Mouse (Mus musculus) hindbrain, embryonic 10.5 days (tissue): Measurements from ENCODE around the gene Pcolce2. TPM values are rescaled to one million over a fixed set of nuclear protein-coding genes. Genes with fewer than 3 reads are reported as not detected.
A peak's percentile ranks its signal among the peaks of the same experiment; 100 is the strongest.

ENCODE experiments used
- DNase-seq: peaks from one replicate; pipeline ENCODE4 v3.0.0-alpha.2; 2017; ENCODE audit warnings: low spot score
- H3K27ac ChIP-seq: fragments of 300-500 bp; sonication (generic); 2 replicates; pipeline ENCODE4 v1.5.1; 2016; ENCODE audit warnings: mild to moderate bottlenecking, moderate library complexity
- H3K27me3 ChIP-seq: fragments of 300-500 bp; sonication (generic); 2 replicates; pipeline ENCODE4 v1.6.1; 2016; ENCODE audit warnings: mild to moderate bottlenecking; ENCODE audit not compliant: poor library complexity, insufficient read depth, severe bottlenecking
- H3K36me3 ChIP-seq: fragments of 300-500 bp; sonication (generic); 2 replicates; pipeline ENCODE4 v1.6.1; 2016; ENCODE audit warnings: mild to moderate bottlenecking, moderate library complexity
- H3K4me1 ChIP-seq: fragments of 300-500 bp; sonication (generic); replicated peaks from 2 replicates; pipeline ENCODE4 v1.6.1; 2016; ENCODE audit warnings: mild to moderate bottlenecking
- H3K4me3 ChIP-seq: fragments of 300-500 bp; sonication (generic); 2 replicates; pipeline ENCODE4 v1.5.1; 2016; ENCODE audit warnings: mild to moderate bottlenecking, moderate library complexity
- H3K9me3 ChIP-seq: fragments of 300-500 bp; sonication (generic); 2 replicates; pipeline ENCODE4 v1.6.1; 2016; ENCODE audit warnings: mild to moderate bottlenecking, moderate library complexity
- WGBS: fragments of 180-500 bp; shearing (Covaris S2); methylation state at CpG from one replicate; pipeline ENCODE4 v1.1.7; 2016; 5-methylcytosine and 5-hydroxymethylcytosine counted together
- polyA plus RNA-seq: library from polyadenylated mRNA; unstranded; fragments of >200 nt; fragmentation: Nextera tagmentation; extraction: Ambion mirVana; gene quantifications from 2 replicates; pipeline ENCODE4 v1.2.1, GENCODE M21; 2016

Pcolce2 gene
- polyA plus RNA-seq, 1 experiment from 2014 or later = 1.6 TPM

DNA sequence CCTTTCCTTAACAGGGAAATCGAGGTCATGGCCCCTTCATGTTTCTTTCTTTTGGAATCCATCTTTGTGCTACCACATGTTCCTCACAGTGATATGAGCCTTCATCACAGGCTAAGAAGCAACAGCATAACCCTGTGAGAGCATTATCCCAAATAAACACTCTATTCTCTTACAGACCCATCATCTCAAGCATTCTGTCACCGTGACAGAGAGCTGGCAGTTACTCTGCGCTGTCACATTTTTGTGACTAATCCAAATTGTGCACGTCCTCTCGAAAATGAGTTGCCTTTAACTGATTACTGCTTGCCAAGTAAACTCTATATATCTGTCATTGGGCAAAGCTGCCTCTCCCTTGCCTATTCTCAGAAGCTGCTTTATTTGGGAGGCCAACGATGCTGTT, 28.4 kb downstream of the Pcolce2 start:
- Histone ChIP-seq H3K27ac (no peak overlapping the region), H3K9me3 (no peaks in the 10 kb centered on the region), H3K36me3 (no peaks in the 10 kb centered on the region; the same call in 1 of the 2 replicates), H3K4me1 (peaks cover 8% of the 10 kb centered on the region; the same call in 1 of the 2 replicates), H3K4me3 (no peak overlapping the region), H3K27me3 (no peaks in the 10 kb centered on the region)
- DNase-seq = no peak
- WGBS = 89% methylated on average over 6 of the region's 6 CpGs

DNA sequence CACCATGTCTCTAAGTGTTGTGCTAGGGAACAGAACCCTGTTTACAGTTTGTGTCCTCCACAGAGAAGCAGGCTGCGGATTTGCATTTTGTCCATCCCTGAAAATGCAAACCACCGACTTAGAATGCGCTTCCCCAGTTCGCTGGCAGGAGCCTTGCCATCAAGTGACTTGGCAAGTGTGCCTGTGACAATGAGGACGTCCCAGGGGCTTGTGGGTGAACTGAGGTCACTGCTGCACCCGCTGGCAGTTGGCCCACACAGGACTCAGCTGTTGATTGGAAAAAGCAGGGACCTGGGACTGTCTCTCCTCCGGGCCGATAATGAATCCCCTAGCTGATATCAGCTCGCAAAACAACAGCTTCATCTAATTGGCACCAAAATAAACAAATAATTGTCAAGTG, 30.4 kb downstream of the Pcolce2 start:
- Histone ChIP-seq H3K36me3 (no peaks in the 10 kb centered on the region; the same call in 1 of the 2 replicates), H3K4me1 (peaks cover 8% of the 10 kb centered on the region; the same call in 1 of the 2 replicates), H3K9me3 (no peaks in the 10 kb centered on the region), H3K27me3 (no peaks in the 10 kb centered on the region), H3K4me3 (no peak overlapping the region), H3K27ac (no peak overlapping the region)
- peak; percentile 15 for DNase-seq
- 37% methylated on average over 9 of the region's 9 CpGs for WGBS

- Histone ChIP-seq H3K9me3 (no peaks in the 10 kb centered on the region), H3K27ac (no peak overlapping the region), H3K4me3 (no peak overlapping the region), H3K4me1 (peaks cover 8% of the 10 kb centered on the region; the same call in 1 of the 2 replicates), H3K27me3 (no peaks in the 10 kb centered on the region), H3K36me3 (no peaks in the 10 kb centered on the region; the same call in 1 of the 2 replicates)
- WGBS = 59% methylated on average over 5 of the region's 5 CpGs
- no peak for DNase-seq
These were observed 30.9 kb downstream of the Pcolce2 start for GRCm38 (mm10) chr9:95668306-95668705.

DNA sequence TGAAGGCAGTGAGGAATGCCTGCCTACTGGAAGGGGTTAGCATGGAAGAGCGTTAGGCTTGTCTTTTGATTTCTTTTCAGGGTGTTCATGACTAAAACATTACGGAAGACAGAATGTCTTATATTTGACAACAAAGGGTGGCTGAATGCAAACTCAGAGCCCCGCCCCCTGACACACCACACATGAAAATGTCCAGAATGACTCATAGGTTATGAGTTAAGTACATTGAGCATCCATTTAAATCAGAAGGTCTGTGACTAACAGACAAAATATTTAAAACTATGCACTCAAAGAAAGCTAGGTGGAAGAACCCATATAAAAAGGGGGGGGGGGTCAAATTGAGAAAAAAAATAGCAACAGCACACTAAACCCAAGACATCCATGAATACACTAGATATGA, 34.9 kb downstream of the Pcolce2 start:
- 93% methylated on average over 3 of the region's 3 CpGs for WGBS

DNA sequence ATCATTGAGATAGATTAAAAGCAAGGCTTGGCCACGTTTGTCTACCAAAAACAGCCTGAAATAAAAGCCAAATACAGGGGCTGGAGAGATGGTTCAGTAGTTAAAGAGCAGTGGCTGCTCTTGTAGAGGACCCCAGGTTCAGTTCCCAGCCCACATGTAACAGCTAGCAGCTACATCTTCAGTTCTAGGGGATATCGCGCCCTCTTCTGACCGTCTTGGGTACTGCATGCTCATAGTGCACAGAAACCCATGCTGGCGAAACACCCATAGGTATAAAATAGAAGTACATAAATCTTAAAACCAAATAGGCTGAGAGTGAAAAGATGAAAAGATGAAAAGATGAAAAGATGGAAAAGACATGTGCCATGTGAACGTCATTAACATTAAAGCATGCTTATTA, 35.4 kb downstream of the Pcolce2 start:
- Histone ChIP-seq H3K9me3 (no peaks in the 10 kb centered on the region), H3K4me1 (peaks cover 3% of the 10 kb centered on the region; the same call in 1 of the 2 replicates), H3K36me3 (no peaks in the 10 kb centered on the region; the same call in 1 of the 2 replicates), H3K27me3 (no peaks in the 10 kb centered on the region), H3K27ac (no peak overlapping the region), H3K4me3 (no peak overlapping the region)
- no peak for DNase-seq
- WGBS = 83% methylated on average over 6 of the region's 6 CpGs

More for the DNA sequence above, 34.9 kb downstream of the Pcolce2 start:
- H3K9me3 ChIP-seq = no peaks in the 10 kb centered on the region
- no peak overlapping the region for H3K27ac ChIP-seq
- H3K4me1 ChIP-seq = peaks cover 4% of the 10 kb centered on the region; the same call in 1 of the 2 replicates
- no peaks in the 10 kb centered on the region; the same call in 1 of the 2 replicates for H3K36me3 ChIP-seq
- DNase-seq = no peak
- H3K27me3 ChIP-seq = no peaks in the 10 kb centered on the region
- no peak overlapping the region for H3K4me3 ChIP-seq

DNA sequence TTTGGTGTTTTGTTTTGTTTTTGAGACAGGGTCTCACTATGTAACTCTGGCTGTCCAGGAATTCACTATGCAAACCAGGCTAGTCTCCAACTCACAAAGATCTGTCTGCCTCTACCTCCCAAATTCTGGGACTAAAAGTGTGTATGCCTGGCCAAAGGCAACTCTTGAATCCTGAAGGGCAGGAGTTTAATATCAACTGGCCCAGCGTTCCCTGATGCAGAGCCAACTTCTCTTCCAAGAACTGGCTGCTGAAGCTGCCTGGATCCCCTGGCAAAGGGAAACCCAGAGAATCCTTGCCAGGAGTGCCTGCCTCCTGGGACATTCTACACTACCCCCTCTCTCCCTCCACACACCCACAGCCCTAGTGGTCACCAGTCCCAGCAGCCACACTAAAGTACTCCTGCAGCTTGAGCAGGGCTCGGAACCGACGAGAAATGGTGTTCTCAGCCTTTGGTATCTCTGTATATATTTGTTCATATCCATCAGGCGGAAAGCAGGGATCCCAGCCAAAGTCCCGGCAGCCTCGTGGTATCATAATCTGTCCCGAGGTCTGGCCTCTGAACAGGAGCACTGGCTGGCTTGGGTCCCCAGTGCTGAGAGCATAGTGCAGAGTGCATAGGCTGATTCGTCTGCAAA, 37.8 kb downstream of the Pcolce2 start:
- no peak for DNase-seq
- no peaks in the 10 kb centered on the region; the same call in 1 of the 2 replicates for H3K36me3 ChIP-seq
- no peak overlapping the region for H3K27ac ChIP-seq
- H3K27me3 ChIP-seq = no peaks in the 10 kb centered on the region
- H3K4me1 ChIP-seq = no peaks in the 10 kb centered on the region
- H3K9me3 ChIP-seq = no peaks in the 10 kb centered on the region
- H3K4me3 ChIP-seq = no peak overlapping the region
- 90% methylated on average over 9 of the region's 9 CpGs for WGBS

DNA sequence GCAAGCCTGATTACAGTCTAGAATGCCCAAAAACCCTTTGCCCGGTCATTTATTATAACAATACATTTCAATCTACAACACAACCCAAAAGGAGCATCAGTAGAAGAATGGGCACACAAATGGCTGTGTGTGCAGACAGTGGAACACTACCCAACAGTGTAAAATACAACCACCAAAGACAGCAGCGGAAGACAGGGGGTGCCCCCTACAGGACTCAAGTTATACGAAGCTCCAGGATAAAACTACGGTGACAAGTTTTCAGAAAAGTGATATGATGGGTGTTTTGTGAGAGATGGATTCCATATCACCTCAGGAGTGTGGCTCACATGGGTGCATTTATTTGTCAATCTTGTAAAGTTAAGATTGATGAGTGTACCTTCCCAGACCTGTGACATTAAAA, 38.6 kb downstream of the Pcolce2 start:
- Histone ChIP-seq H3K36me3 (no peaks in the 10 kb centered on the region), H3K4me3 (no peak overlapping the region), H3K9me3 (no peaks in the 10 kb centered on the region), H3K27me3 (no peaks in the 10 kb centered on the region), H3K27ac (no peak overlapping the region), H3K4me1 (no peaks in the 10 kb centered on the region)
- 94% methylated on average over 4 of the region's 4 CpGs for WGBS
- DNase-seq = no peak

DNA sequence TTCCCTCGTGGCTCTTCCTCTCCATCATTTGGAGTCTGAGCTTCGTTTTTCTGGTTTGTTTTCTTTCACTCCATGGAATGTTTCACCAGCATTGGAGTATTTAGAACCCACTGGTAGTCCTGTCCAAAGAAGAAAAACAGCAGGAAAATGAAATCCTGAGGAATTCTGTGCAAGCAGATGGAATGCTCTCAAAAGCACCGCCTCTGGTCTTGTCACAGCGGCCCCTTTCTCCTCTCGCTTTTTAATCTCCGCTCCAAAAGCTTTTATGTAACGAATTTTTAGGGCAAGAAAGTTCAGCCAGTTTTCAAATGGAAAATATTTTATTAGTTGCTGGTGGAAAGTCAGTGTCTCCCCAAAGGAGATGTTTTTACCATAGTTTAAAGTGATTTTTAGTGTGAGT, 42.6 kb downstream of the Pcolce2 start:
- H3K4me3 ChIP-seq = no peak overlapping the region
- no peaks in the 10 kb centered on the region for H3K27me3 ChIP-seq
- no peak for DNase-seq
- H3K36me3 ChIP-seq = no peaks in the 10 kb centered on the region
- H3K27ac ChIP-seq = no peak overlapping the region
- H3K9me3 ChIP-seq = no peaks in the 10 kb centered on the region
- WGBS = 78% methylated on average over 7 of the region's 7 CpGs
- H3K4me1 ChIP-seq = no peaks in the 10 kb centered on the region

DNA sequence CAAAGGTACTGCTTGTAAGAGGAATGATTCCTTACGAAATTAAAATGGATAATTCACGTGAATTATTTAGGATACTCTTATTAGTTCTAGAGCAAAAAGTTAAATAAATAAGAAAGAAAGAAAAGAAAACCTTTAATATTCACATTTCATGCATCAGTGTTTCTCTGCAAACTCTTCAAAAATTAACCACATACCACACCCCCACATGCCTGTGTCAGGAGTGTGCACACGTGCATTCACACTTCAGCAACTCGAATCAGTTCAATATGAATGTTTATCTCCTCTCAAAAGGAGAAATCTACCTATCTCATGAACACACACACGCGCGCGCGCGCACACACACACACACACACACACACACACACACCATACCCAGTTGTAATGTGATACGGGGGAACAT, 43.3 kb downstream of the Pcolce2 start:
- DNase-seq = no peak
- Histone ChIP-seq H3K4me1 (no peaks in the 10 kb centered on the region), H3K4me3 (no peak overlapping the region), H3K27ac (no peak overlapping the region), H3K36me3 (no peaks in the 10 kb centered on the region), H3K27me3 (no peaks in the 10 kb centered on the region), H3K9me3 (no peaks in the 10 kb centered on the region)
- WGBS = 94% methylated on average over 11 of the region's 11 CpGs

DNA sequence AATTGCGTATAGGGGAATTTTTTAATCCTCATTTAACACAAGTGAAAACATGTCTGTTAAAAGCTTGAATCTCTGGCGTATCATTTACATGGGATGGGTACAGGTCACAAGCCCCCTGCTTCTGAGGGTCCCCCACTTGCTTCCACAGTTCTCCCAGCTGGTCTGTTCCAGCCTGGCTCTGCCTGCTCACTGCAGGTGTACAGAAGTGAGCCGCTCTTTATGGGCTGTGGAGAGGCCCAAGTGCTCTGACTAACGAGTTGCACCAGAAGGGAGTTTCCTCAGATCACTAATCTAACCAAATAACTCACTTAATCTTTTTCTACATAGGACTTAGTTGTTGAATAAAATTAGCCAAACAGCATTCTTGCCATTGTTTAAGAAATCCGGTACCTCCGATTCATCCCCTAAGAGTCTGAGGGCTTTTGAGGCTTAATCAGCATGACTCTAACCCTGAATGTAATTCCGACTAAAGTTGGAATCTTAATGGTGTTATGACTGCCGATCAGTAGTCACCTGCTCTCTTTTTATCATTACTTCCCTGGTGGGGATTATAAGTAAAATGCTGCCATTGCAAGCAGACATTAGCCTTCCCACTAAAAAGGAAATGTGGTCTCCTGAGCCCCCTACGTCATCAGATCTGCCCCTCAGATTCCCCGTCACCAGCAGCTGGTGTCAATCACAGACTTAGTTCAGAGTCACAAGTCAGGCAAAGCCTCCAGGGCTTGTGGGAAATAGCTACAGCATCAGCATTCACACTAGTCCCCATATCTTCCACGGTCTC, 48.4 kb downstream of the Pcolce2 start:
- no peak overlapping the region for H3K4me3 ChIP-seq
- WGBS = 57% methylated on average over 11 of the region's 11 CpGs
- H3K27me3 ChIP-seq = no peaks in the 10 kb centered on the region
- H3K27ac ChIP-seq = no peak overlapping the region
- no peak for DNase-seq
- 0 out of 2 replicates have a peak, but pooled peaks cover 6% of the 10 kb centered on the region for H3K4me1 ChIP-seq
- H3K36me3 ChIP-seq = no peaks in the 10 kb centered on the region
- H3K9me3 ChIP-seq = no peaks in the 10 kb centered on the region

- Histone ChIP-seq H3K4me1 (0 out of 2 replicates have a peak, but pooled peaks cover 6% of the 10 kb centered on the region), H3K27ac (no peak overlapping the region), H3K9me3 (no peaks in the 10 kb centered on the region), H3K4me3 (no peak overlapping the region), H3K27me3 (no peaks in the 10 kb centered on the region), H3K36me3 (no peaks in the 10 kb centered on the region)
- peak; percentile 22 for DNase-seq
- 53% methylated on average over 3 of the region's 3 CpGs for WGBS
These were observed 50.7 kb downstream of the Pcolce2 start for GRCm38 (mm10) chr9:95688064-95688463.

DNA sequence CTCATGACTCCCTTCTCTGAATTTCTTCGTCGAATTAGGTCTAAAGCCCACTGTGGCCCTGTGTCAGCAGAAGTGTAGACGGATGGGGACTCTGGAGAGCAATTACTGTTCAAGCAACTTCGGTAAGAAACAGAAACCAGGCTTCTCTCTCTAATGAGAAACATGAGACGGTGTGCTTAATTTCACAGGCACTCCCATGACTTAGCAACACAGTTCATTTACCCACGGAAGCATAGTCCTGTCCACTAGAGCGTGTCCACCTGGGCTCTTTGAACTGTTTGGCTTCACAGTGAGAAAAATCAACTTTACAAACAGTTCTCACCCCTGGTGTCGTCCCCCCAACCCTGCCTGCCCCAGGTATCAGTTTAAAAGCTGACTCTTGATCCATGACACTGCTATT, 55.4 kb downstream of the Pcolce2 start:
- Histone ChIP-seq H3K4me1 (no peaks in the 10 kb centered on the region), H3K4me3 (no peak overlapping the region), H3K36me3 (no peaks in the 10 kb centered on the region), H3K27ac (no peak overlapping the region), H3K9me3 (no peaks in the 10 kb centered on the region), H3K27me3 (no peaks in the 10 kb centered on the region)
- no peak for DNase-seq
- 72% methylated on average over 8 of the region's 8 CpGs for WGBS

DNA sequence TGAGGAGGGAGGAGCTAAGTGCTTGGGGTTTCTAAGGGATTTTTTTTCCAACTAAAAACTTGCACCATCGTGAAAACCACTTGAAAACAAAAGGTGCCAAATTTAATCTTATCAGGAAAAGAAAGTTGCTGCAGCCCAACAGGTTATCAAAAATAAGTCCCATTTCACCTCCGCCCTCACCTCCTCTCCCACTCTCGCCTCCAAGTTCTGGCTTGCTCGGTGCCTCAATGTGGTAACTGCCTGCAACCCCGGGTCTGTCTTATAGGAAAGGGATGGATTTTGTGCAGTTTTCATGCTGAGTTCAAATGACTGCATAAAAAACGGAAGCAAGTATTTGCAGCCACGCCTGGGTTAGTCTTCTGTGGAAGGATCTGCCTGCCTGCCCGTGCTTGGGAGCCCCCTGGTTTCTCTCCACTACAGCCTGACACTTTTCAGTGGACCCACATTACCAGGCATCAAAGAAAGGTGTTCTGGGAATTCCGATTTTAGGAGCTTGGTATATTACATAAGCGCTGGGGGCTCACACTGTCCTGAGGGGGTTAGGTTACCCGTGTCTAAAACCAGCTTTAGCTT, 56.2 kb downstream of the Pcolce2 start:
- DNase-seq = no peak
- 83% methylated on average over 11 of the region's 11 CpGs for WGBS
- Histone ChIP-seq H3K9me3 (no peaks in the 10 kb centered on the region), H3K27me3 (no peaks in the 10 kb centered on the region), H3K4me1 (no peaks in the 10 kb centered on the region), H3K27ac (no peak overlapping the region), H3K36me3 (no peaks in the 10 kb centered on the region), H3K4me3 (no peak overlapping the region)
